Mouse (Mus musculus): ENCODE results near the gene Tmem104.

The Tmem104 gene

GRCm38 (mm10) chr11:115198932-115199384, 11.7 kb downstream of the Tmem104 start:
- DNase-seq (ENCODE audit: low spot score in 2 of 2), result no peak

- no peak for DNase-seq (ENCODE audit: low spot score in 2 of 2)
Observed at GRCm38 (mm10) chr11:115200520-115200919, 13.2 kb downstream of the Tmem104 start.

- peak; percentile 86 to 90 for DNase-seq (ENCODE audit: low spot score in 2 of 2)
Observed at GRCm38 (mm10) chr11:115202316-115202715, 15.0 kb downstream of the Tmem104 start.

- no peak for DNase-seq (ENCODE audit: low spot score in 2 of 2)
Observed at GRCm38 (mm10) chr11:115202756-115203155, 15.5 kb downstream of the Tmem104 start.

- DNase-seq (ENCODE audit: low spot score in 2 of 2), result no peak
Observed at GRCm38 (mm10) chr11:115208126-115208525, 20.8 kb downstream of the Tmem104 start.

GRCm38 (mm10) chr11:115208776-115209732, 21.8 kb downstream of the Tmem104 start:
- DNase-seq (ENCODE audit: low spot score in 2 of 2), result no peak

GRCm38 (mm10) chr11:115209958-115210357, 22.7 kb downstream of the Tmem104 start:
- DNase-seq (ENCODE audit: low spot score in 2 of 2), result no peak

- no peak for DNase-seq (ENCODE audit: low spot score in 2 of 2)
Observed at GRCm38 (mm10) chr11:115212116-115212515, 24.8 kb downstream of the Tmem104 start.

GRCm38 (mm10) chr11:115215123-115215522, 27.8 kb downstream of the Tmem104 start:
- DNase-seq (ENCODE audit: low spot score in 2 of 2), result no peak

- DNase-seq (ENCODE audit: low spot score in 2 of 2), result no peak
Observed at GRCm38 (mm10) chr11:115217439-115218410, 30.4 kb downstream of the Tmem104 start.

GRCm38 (mm10) chr11:115219263-115219662, 32.0 kb downstream of the Tmem104 start:
- DNase-seq (ENCODE audit: low spot score in 2 of 2), result no peak

GRCm38 (mm10) chr11:115219685-115220084, 32.4 kb downstream of the Tmem104 start:
- DNase-seq (ENCODE audit: low spot score in 2 of 2), result no peak

GRCm38 (mm10) chr11:115222077-115222476, 34.8 kb downstream of the Tmem104 start:
- no peak for DNase-seq (ENCODE audit: low spot score in 2 of 2)

GRCm38 (mm10) chr11:115222570-115222969, 35.3 kb downstream of the Tmem104 start:
- no peak for DNase-seq (ENCODE audit: low spot score in 2 of 2)

GRCm38 (mm10) chr11:115223451-115223850, 36.2 kb downstream of the Tmem104 start:
- DNase-seq (ENCODE audit: low spot score in 2 of 2), result no peak

GRCm38 (mm10) chr11:115223877-115224276, 36.6 kb downstream of the Tmem104 start:
- no peak for DNase-seq (ENCODE audit: low spot score in 2 of 2)

- no peak for DNase-seq (ENCODE audit: low spot score in 2 of 2)
Observed at GRCm38 (mm10) chr11:115224889-115225288, 37.6 kb downstream of the Tmem104 start.

GRCm38 (mm10) chr11:115225301-115225700, 38.0 kb downstream of the Tmem104 start:
- DNase-seq (ENCODE audit: low spot score in 2 of 2), result no peak

- DNase-seq (ENCODE audit: low spot score in 2 of 2), result no peak
Observed at GRCm38 (mm10) chr11:115226811-115227491, 39.7 kb downstream of the Tmem104 start.

GRCm38 (mm10) chr11:115227640-115228039, 40.4 kb downstream of the Tmem104 start:
- no peak for DNase-seq (ENCODE audit: low spot score in 2 of 2)

GRCm38 (mm10) chr11:115228430-115228829, 41.1 kb downstream of the Tmem104 start:
- no peak for DNase-seq (ENCODE audit: low spot score in 2 of 2)

Measured in right cerebral cortex, adult 2 months (tissue).